In the genomic region with DNA sequence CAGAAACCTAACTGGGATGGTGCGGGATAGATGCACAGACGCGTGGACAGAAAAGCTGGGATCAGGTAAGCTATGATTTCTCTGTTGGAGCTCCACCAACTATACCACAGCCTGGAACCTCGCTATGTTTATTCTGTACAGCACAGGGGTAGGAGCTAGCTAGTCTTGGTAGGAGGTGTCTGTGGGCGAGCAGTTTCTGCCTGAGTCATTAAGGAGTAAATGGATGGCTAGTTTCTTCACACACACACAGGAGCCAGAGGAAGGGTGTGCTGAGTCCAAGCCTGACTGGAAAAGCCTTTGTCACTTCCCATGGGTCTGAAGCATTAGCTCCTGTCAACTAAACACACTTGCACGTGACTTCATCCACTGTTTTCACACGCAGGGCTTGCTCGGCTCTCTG, we compare ENCODE assay signal across 25 mouse cellular contexts.
"Had no signal": no experiment of that assay in that cellular context is flagged by ENCODE, and none has a peak within 500 bp of the region (broad histone marks: within the 10 kb centered on the region; RNA-seq: fewer than 3 reads in every experiment).

No protein-coding gene starts in this region.

- DNase-seq: gastrocnemius, adult 2 months; gastrocnemius, postnatal 10 days; gastrocnemius, postnatal 25 days; heart, postnatal 10 days; heart, postnatal 4 days; kidney, adult 11 months; kidney, adult 2 months; kidney, adult 9 months; kidney, postnatal 14 days; kidney, postnatal 36 days; layer of hippocampus, adult 9-11 months; layer of hippocampus, postnatal 36 days had no signal

- H3K9ac ChIP-seq: heart, embryonic 12.5 days; hindbrain, embryonic 12.5 days; hindbrain, embryonic 14.5 days; kidney, embryonic 15.5 days; limb, embryonic 13.5 days; limb, embryonic 15.5 days; liver, embryonic 12.5 days had no signal

- H3K4me2 ChIP-seq: heart, embryonic 12.5 days; hindbrain, embryonic 12.5 days; hindbrain, embryonic 14.5 days; kidney, embryonic 15.5 days; limb, embryonic 13.5 days; limb, embryonic 15.5 days; liver, embryonic 12.5 days had no signal

- H3K27me3 ChIP-seq: heart, embryonic 12.5 days; hindbrain, embryonic 12.5 days; kidney, embryonic 15.5 days; limb, embryonic 13.5 days; limb, embryonic 15.5 days; liver, embryonic 12.5 days had no signal

- H3K36me3 ChIP-seq: heart, embryonic 10.5 days; heart, embryonic 12.5 days; hindbrain, embryonic 10.5 days; hindbrain, embryonic 12.5 days; kidney, embryonic 15.5 days; limb, embryonic 13.5 days; limb, embryonic 15.5 days; liver, embryonic 12.5 days had no signal

- H3K9me3 ChIP-seq: heart, embryonic 10.5 days; hindbrain, embryonic 12.5 days; kidney, embryonic 15.5 days; limb, embryonic 13.5 days; limb, embryonic 15.5 days had no signal

- H3K27ac ChIP-seq: gastrocnemius, adult 2 months; heart, embryonic 10.5 days; hindbrain, embryonic 10.5 days; hindbrain, embryonic 12.5 days; hindbrain, embryonic 14.5 days; kidney, embryonic 15.5 days; kidney, postnatal 0 days; left cerebral cortex, adult 2 months; limb, embryonic 13.5 days; limb, embryonic 15.5 days; liver, embryonic 12.5 days had no signal

- H3K4me1 ChIP-seq: liver, embryonic 12.5 days had no signal

- ATAC-seq: hindbrain, embryonic 16.5 days; intestine, embryonic 16.5 days; liver, embryonic 12.5 days had no signal

- H3K4me3 ChIP-seq: gastrocnemius, adult 2 months; heart, embryonic 10.5 days; heart, embryonic 12.5 days; hindbrain, embryonic 10.5 days; hindbrain, embryonic 12.5 days; kidney, embryonic 15.5 days; left cerebral cortex, adult 2 months; limb, embryonic 13.5 days; limb, embryonic 15.5 days; liver, embryonic 12.5 days had no signal
